Mouse (Mus musculus) megakaryocyte-erythroid progenitor cell, adult 5-6 weeks (primary cell): ENCODE data around the gene Hrh1. TPM values are rescaled to one million over a fixed set of nuclear protein-coding genes. Genes with fewer than 3 reads are reported as not detected.

Experiments used
- ATAC-seq: replicated peaks from 2 replicates; pipeline ENCODE4 v1.8.0; 2016; ENCODE audit warnings: mild to moderate bottlenecking, inconsistent platforms; ENCODE audit not compliant: severe bottlenecking, poor library complexity, low FRiP score, low TSS enrichment
- total RNA-seq, 2 experiments: library from RNA; stranded (forward) in 1 of 2; stranded (reverse) in 1 of 2; fragments of 200-1000, 215-1000 nt in 1 of 2; fragments of >200 nt in 1 of 2; fragmentation: Nextera tagmentation in 1 of 2; gene quantifications; 2 replicates each; pipeline ENCODE4 v1.2.3; 2014 to 2017

The Hrh1 gene
- total RNA-seq, 2 experiments from 2014 or later = not detected

- no peak for ATAC-seq
Measured at GRCm38 (mm10) chr6:114404128-114404527, 6.4 kb downstream of the Hrh1 start.

- no peak for ATAC-seq
Measured at GRCm38 (mm10) chr6:114404774-114405468, 7.2 kb downstream of the Hrh1 start.

- peak; percentile 65; the same call in 1 of the 2 replicates for ATAC-seq
Measured at GRCm38 (mm10) chr6:114406634-114407033, 8.9 kb downstream of the Hrh1 start.

- no peak for ATAC-seq
Measured at GRCm38 (mm10) chr6:114407049-114407448, 9.3 kb downstream of the Hrh1 start.

- no peak for ATAC-seq
Measured at GRCm38 (mm10) chr6:114408278-114408677, 10.5 kb downstream of the Hrh1 start.

GRCm38 (mm10) chr6:114411913-114412312, 14.2 kb downstream of the Hrh1 start:
- ATAC-seq = no peak

- no peak for ATAC-seq
Measured at GRCm38 (mm10) chr6:114414510-114414909, 16.8 kb downstream of the Hrh1 start.

- no peak for ATAC-seq
Measured at GRCm38 (mm10) chr6:114418037-114418436, 20.3 kb downstream of the Hrh1 start.

- no peak for ATAC-seq
Measured at GRCm38 (mm10) chr6:114421061-114421460, 23.3 kb downstream of the Hrh1 start.

GRCm38 (mm10) chr6:114423051-114423676, 25.4 kb downstream of the Hrh1 start:
- no peak for ATAC-seq

GRCm38 (mm10) chr6:114425343-114425742, 27.6 kb downstream of the Hrh1 start:
- ATAC-seq = no peak

- ATAC-seq = no peak
Measured at GRCm38 (mm10) chr6:114427641-114428040, 29.9 kb downstream of the Hrh1 start.

GRCm38 (mm10) chr6:114428831-114429230, 31.1 kb downstream of the Hrh1 start:
- no peak for ATAC-seq

GRCm38 (mm10) chr6:114432591-114432990, 34.9 kb downstream of the Hrh1 start:
- no peak for ATAC-seq

- ATAC-seq = no peak
Measured at GRCm38 (mm10) chr6:114434524-114434923, 36.8 kb downstream of the Hrh1 start.

- ATAC-seq = no peak
Measured at GRCm38 (mm10) chr6:114440302-114440701, 42.6 kb downstream of the Hrh1 start.

GRCm38 (mm10) chr6:114440788-114441453, 43.2 kb downstream of the Hrh1 start:
- ATAC-seq = no peak

GRCm38 (mm10) chr6:114444247-114444844, 46.6 kb downstream of the Hrh1 start:
- ATAC-seq = no peak

GRCm38 (mm10) chr6:114444976-114445375, 47.2 kb downstream of the Hrh1 start:
- ATAC-seq = no peak

GRCm38 (mm10) chr6:114448888-114449287, 51.2 kb downstream of the Hrh1 start:
- no peak for ATAC-seq
